Mouse (Mus musculus): ENCODE results near the gene Pygo1.

DNA sequence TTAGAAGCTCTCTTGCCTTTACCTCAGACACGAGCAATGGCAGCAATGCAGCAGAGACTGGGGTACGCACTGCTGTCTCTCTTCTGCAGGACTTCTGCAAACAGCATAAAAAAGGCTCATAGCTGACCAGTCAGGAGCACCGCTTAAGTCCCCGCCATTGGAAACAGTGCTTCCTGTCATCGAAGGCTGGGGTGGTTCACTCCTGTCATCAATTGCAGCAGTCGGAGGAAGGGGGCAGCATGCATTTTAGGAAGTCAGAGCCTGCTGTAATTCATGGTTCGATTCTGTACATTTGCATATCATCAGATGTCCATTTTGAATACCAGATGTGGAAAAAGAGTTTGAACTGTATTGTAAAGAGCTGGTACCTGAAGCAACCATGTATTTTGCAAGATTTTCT, 9.7 kb upstream of the Pygo1 start:
- no peak for TF ChIP-seq MYOG (IDR thresholded peaks at IDR 0.05; ENCODE audit: control insufficient read depth, extremely low read depth, insufficient read length)
- TF ChIP-seq CTCF (IDR thresholded peaks at IDR 0.05; ENCODE audit: control insufficient read depth, insufficient read depth, insufficient read length) = no peak
- no peak for TF ChIP-seq MAX (IDR thresholded peaks at IDR 0.05)
- TF ChIP-seq MYOD1 (IDR thresholded peaks at IDR 0.05; ENCODE audit: control insufficient read depth, insufficient read length, low read depth) = no peak
- TF ChIP-seq USF1 (IDR thresholded peaks at IDR 0.05; ENCODE audit: low read depth) = no peak

Measured in C2C12 (cell line).